Mouse (Mus musculus) G1E (cell line): ENCODE data around the gene Cdc42ep1.

Experiments
- CTCF ChIP-seq: IDR thresholded peaks from 2 replicates; pipeline ENCODE4 v1.5.1; 2012; ENCODE audit warnings: low read depth, low read length, inconsistent platforms, mixed read lengths
- GATA1 ChIP-seq: IDR thresholded peaks from 2 replicates; pipeline ENCODE4 v1.6.1; 2012; ENCODE audit warnings: borderline replicate concordance, low read length, inconsistent platforms, mixed read lengths
- POLR2AphosphoS5 ChIP-seq: IDR thresholded peaks from 2 replicates; pipeline ENCODE4 v1.6.1; 2012; ENCODE audit warnings: low read depth, low read length, inconsistent platforms; ENCODE audit not compliant: insufficient replicate concordance
- TAL1 ChIP-seq: conservative IDR thresholded peaks from 2 replicates; pipeline ENCODE4 v1.6.1; 2012; ENCODE audit warnings: low read depth, low read length, inconsistent platforms, mixed read lengths

- TF ChIP-seq CTCF (no peak), GATA1 (no peak), TAL1 (no peak), POLR2AphosphoS5 (no peak)
Observed at GRCm38 (mm10) chr15:78844791-78845190, 2.4 kb downstream of the Cdc42ep1 start.
